Comparison of ENCODE assay signal across 1 mouse cellular context in genomic region chr14:47359610-47360009, GRCm38 (mm10).
TF ChIP-seq lines count a peak whose summit lies in the region.

No protein-coding gene starts in this region.

TF ChIP-seq in CH12.LX, 34 proteins besides CTCF, POLR2A, EP300 and RAD21 (continued from another document):
- no peak for TF ChIP-seq POLR2AphosphoS2 (IDR thresholded peaks at IDR 0.05; ENCODE audit: low read depth, low read length)
- no peak for TF ChIP-seq ETS1 (conservative IDR thresholded peaks at IDR 0.05; ENCODE audit: low read depth, low read length)
- TF ChIP-seq ZKSCAN1 (IDR thresholded peaks at IDR 0.05; ENCODE audit: borderline replicate concordance, low read depth, low read length) = no peak
- no peak for TF ChIP-seq USF1 (IDR thresholded peaks at IDR 0.05; ENCODE audit: low read depth, low read length)
- no peak for TF ChIP-seq NRF1 (IDR thresholded peaks at IDR 0.05; ENCODE audit: low read depth, low read length)
- TF ChIP-seq UBTF (IDR thresholded peaks at IDR 0.05; ENCODE audit: low read depth, low read length) = no peak
- TF ChIP-seq HCFC1 (IDR thresholded peaks at IDR 0.05; ENCODE audit: low read depth, low read length) = 0 out of 2 replicates have a peak, but pooled peaks have one; percentile 35
- TF ChIP-seq TCF12 (IDR thresholded peaks at IDR 0.05; ENCODE audit: low read depth, low read length) = peak; percentile 43; the same call in 1 of the 2 replicates
- no peak for TF ChIP-seq PAX5 (IDR thresholded peaks at IDR 0.05; ENCODE audit: low read length)
- TF ChIP-seq NELFE (IDR thresholded peaks at IDR 0.05; ENCODE audit: low read depth, low read length) = no peak
- TF ChIP-seq CHD1 (IDR thresholded peaks at IDR 0.05; ENCODE audit: low read depth, low read length) = no peak
- TF ChIP-seq SMC3 (IDR thresholded peaks at IDR 0.05; ENCODE audit: low read depth, low read length) = no peak
- no peak for TF ChIP-seq E2F4 (IDR thresholded peaks at IDR 0.05; ENCODE audit: insufficient replicate concordance, low read depth, low read length)
- no peak for TF ChIP-seq GABPA (IDR thresholded peaks at IDR 0.05; ENCODE audit: insufficient replicate concordance, low read depth, low read length)
